Mouse (Mus musculus) stomach, embryonic 16.5 days (tissue): ENCODE data around the gene Fbxo24. TPM values are rescaled to one million over a fixed set of nuclear protein-coding genes. Genes with fewer than 3 reads are reported as not detected.

Source experiments
- ATAC-seq: fragments of 200-750 bp; cut with Nextera tagmentation; 2 replicates; pipeline ENCODE4 v1.8.0; 2017; ENCODE audit warnings: moderate number of reproducible peaks, moderate TSS enrichment; ENCODE audit not compliant: insufficient read depth, low FRiP score
- H3K27ac ChIP-seq: fragments of 300-500 bp; sonication (generic); 2 replicates; pipeline ENCODE4 v1.5.1; 2014; ENCODE audit warnings: low read length
- H3K27me3 ChIP-seq: fragments of 300-500 bp; sonication (generic); 2 replicates; pipeline ENCODE4 v1.6.1; 2014; ENCODE audit warnings: low read length, control low read depth, mixed read lengths; ENCODE audit not compliant: control insufficient read depth, insufficient read depth
- H3K36me3 ChIP-seq: fragments of 300-500 bp; sonication (generic); 2 replicates; pipeline ENCODE4 v1.6.1; 2014; ENCODE audit warnings: low read length; ENCODE audit not compliant: control insufficient read depth, insufficient read depth
- H3K4me1 ChIP-seq: fragments of 300-500 bp; sonication (generic); 2 replicates; pipeline ENCODE4 v1.6.1; 2014; ENCODE audit warnings: low read length, control low read depth, mixed read lengths; ENCODE audit not compliant: control insufficient read depth, insufficient read depth
- H3K4me2 ChIP-seq: fragments of 300-500 bp; sonication (generic); 2 replicates; pipeline ENCODE4 v1.6.1; 2014; ENCODE audit warnings: low read depth, low read length, mixed read lengths
- H3K4me3 ChIP-seq: fragments of 300-500 bp; sonication (generic); replicated peaks from 2 replicates; pipeline ENCODE4 v1.5.1; 2014; ENCODE audit warnings: mild to moderate bottlenecking, low read length
- H3K9ac ChIP-seq: fragments of 300-500 bp; sonication (generic); 2 replicates; pipeline ENCODE4 v1.6.1; 2014; ENCODE audit warnings: low read length
- H3K9me3 ChIP-seq: fragments of 300-500 bp; sonication (generic); replicated peaks from 2 replicates; pipeline ENCODE4 v1.6.1; 2016; ENCODE audit warnings: low read length, control low read depth; ENCODE audit not compliant: control insufficient read depth
- WGBS: fragments of 180-500 bp; shearing (Covaris S2); extraction: QIAGEN DNeasy Blood & Tissue Kit; methylation state at CpG from one replicate; pipeline ENCODE4 v1.1.7; 2014; 5-methylcytosine and 5-hydroxymethylcytosine counted together
- polyA plus RNA-seq: library from polyadenylated mRNA; unstranded; fragments of >200 nt; fragmentation: Nextera tagmentation; extraction: Ambion mirVana; gene quantifications from 2 replicates; pipeline ENCODE4 v1.2.1, GENCODE M21; 2015

Gene Fbxo24
- polyA plus RNA-seq, 1 experiment from 2014 or later: 0.09 TPM

- H3K9ac ChIP-seq: no peak overlapping the region
- no peak overlapping the region for H3K27ac ChIP-seq
- ATAC-seq: no peak
- no peaks in the 10 kb centered on the region for H3K27me3 ChIP-seq
- WGBS: 78% methylated on average over 8 of the region's 8 CpGs
- no peak overlapping the region for H3K4me3 ChIP-seq
- peaks cover 4% of the 10 kb centered on the region; the same call in 1 of the 2 replicates for H3K4me1 ChIP-seq
- no peaks in the 10 kb centered on the region for H3K9me3 ChIP-seq
- no peak overlapping the region for H3K4me2 ChIP-seq
- no peaks in the 10 kb centered on the region for H3K36me3 ChIP-seq
Measured at GRCm38 (mm10) chr5:137568223-137568798, 60.5 kb downstream of the Fbxo24 start.

GRCm38 (mm10) chr5:137566416-137566815, 62.4 kb downstream of the Fbxo24 start:
- Histone ChIP-seq H3K4me3 (no peak overlapping the region), H3K9me3 (no peaks in the 10 kb centered on the region), H3K27me3 (no peaks in the 10 kb centered on the region), H3K4me2 (no peak overlapping the region), H3K4me1 (peaks cover 4% of the 10 kb centered on the region; the same call in 1 of the 2 replicates), H3K9ac (no peak overlapping the region), H3K27ac (no peak overlapping the region), H3K36me3 (no peaks in the 10 kb centered on the region)
- no peak for ATAC-seq
- WGBS: 95% methylated on average over 5 of the region's 5 CpGs

GRCm38 (mm10) chr5:137565744-137566143, 63.1 kb downstream of the Fbxo24 start:
- Histone ChIP-seq H3K27ac (no peak overlapping the region), H3K36me3 (no peaks in the 10 kb centered on the region), H3K9ac (no peak overlapping the region), H3K4me2 (no peak overlapping the region), H3K4me3 (no peak overlapping the region), H3K9me3 (no peaks in the 10 kb centered on the region), H3K27me3 (no peaks in the 10 kb centered on the region), H3K4me1 (peaks cover 4% of the 10 kb centered on the region; the same call in 1 of the 2 replicates)
- no peak for ATAC-seq
- 63% methylated on average over 6 of the region's 6 CpGs for WGBS

- H3K9ac ChIP-seq: no peak overlapping the region
- 58% methylated on average over 10 of the region's 10 CpGs for WGBS
- H3K36me3 ChIP-seq: no peaks in the 10 kb centered on the region
- no peaks in the 10 kb centered on the region for H3K4me1 ChIP-seq
- no peak for ATAC-seq
- H3K9me3 ChIP-seq: no peaks in the 10 kb centered on the region
- H3K27me3 ChIP-seq: no peaks in the 10 kb centered on the region
- no peak overlapping the region for H3K4me3 ChIP-seq
- H3K27ac ChIP-seq: no peak overlapping the region
- no peak overlapping the region for H3K4me2 ChIP-seq
Measured at GRCm38 (mm10) chr5:137562965-137563364, 65.8 kb downstream of the Fbxo24 start.

Other genes with a start within 250 kb of the Fbxo24 start
- gene Zan, start 151.9 kb downstream of the Fbxo24 start, polyA plus RNA-seq: 0.99 TPM in 2 replicates
- gene Pop7, start 126.5 kb downstream of the Fbxo24 start, polyA plus RNA-seq: 46.4 and 48.1 TPM in 2 replicates
- 7.7 and 9.0 TPM in 2 replicates for gene Gigyf1, start 110.5 kb downstream of the Fbxo24 start, polyA plus RNA-seq
- gene Epo, start 95.8 kb downstream of the Fbxo24 start, polyA plus RNA-seq: not detected in 2 replicates
- gene Gnb2, start 95.5 kb downstream of the Fbxo24 start, polyA plus RNA-seq: 257 and 284 TPM in 2 replicates
- 3.6 TPM in 2 replicates for gene Actl6b, start 75.5 kb downstream of the Fbxo24 start, polyA plus RNA-seq
- gene Tfr2, start 59.2 kb downstream of the Fbxo24 start, polyA plus RNA-seq: 2.7 and 3.4 TPM in 2 replicates
- 23.8 and 24.3 TPM in 2 replicates for gene Mospd3, start 27.9 kb downstream of the Fbxo24 start, polyA plus RNA-seq
- gene Pcolce, start 15.2 kb downstream of the Fbxo24 start, polyA plus RNA-seq: 150 and 153 TPM in 2 replicates
- gene Lrch4, start 119 bp upstream of the Fbxo24 start, polyA plus RNA-seq: 36.4 and 39.4 TPM in 2 replicates
- gene Gm20605, start 173 bp upstream of the Fbxo24 start, polyA plus RNA-seq: 9.4 and 12.2 TPM in 2 replicates
- gene Sap25, start 12.3 kb upstream of the Fbxo24 start, polyA plus RNA-seq: 6.8 and 9.4 TPM in 2 replicates
- 0.14 and 0.19 TPM in 2 replicates for gene Irs3, start 16.7 kb upstream of the Fbxo24 start, polyA plus RNA-seq
- gene Agfg2, start 55.7 kb upstream of the Fbxo24 start, polyA plus RNA-seq: 16.3 and 19.0 TPM in 2 replicates
- 2.7 and 3.1 TPM in 2 replicates for gene Nyap1, start 112.6 kb upstream of the Fbxo24 start, polyA plus RNA-seq
- gene Tsc22d4, start 116.7 kb upstream of the Fbxo24 start, polyA plus RNA-seq: 115 and 119 TPM in 2 replicates
- gene Ppp1r35, start 149.8 kb upstream of the Fbxo24 start, polyA plus RNA-seq: 9.4 and 17.0 TPM in 2 replicates
- gene Mepce, start 158.7 kb upstream of the Fbxo24 start, polyA plus RNA-seq: 7.4 and 8.2 TPM in 2 replicates
- 15.4 and 18.0 TPM in 2 replicates for gene Zcwpw1, start 158.8 kb upstream of the Fbxo24 start, polyA plus RNA-seq
- 2.4 and 4.0 TPM in 2 replicates for gene Pilra, start 207.3 kb upstream of the Fbxo24 start, polyA plus RNA-seq
- gene Pilrb1, start 229.1 kb upstream of the Fbxo24 start, polyA plus RNA-seq: 0.84 and 0.87 TPM in 2 replicates
- gene Pilrb2, start 242.8 kb upstream of the Fbxo24 start, polyA plus RNA-seq: 1.5 and 1.8 TPM in 2 replicates